Mouse (Mus musculus): ENCODE measurements around the gene Ttc30a2. TPM values are rescaled to one million over a fixed set of nuclear protein-coding genes. Genes with fewer than 3 reads are reported as not detected.
"Not testable (repeated sequence)": the region's sequence is repeated elsewhere in the genome, so short reads cannot be mapped to it uniquely, and the experiment has no call there.

The Ttc30a2 gene
- polyA plus RNA-seq, 1 experiment from 2014 or later = 0.61 TPM

GRCm38 (mm10) chr2:75953320-75953719 lies 24.6 kb downstream of the Ttc30a2 start:
- H3K27me3 ChIP-seq (ENCODE audit: control insufficient read depth, insufficient read depth, low read length) = no peaks in the 10 kb centered on the region; the same call in 1 of the 2 replicates
- ATAC-seq (replicated peaks; ENCODE audit: low FRiP score) (no peak), DNase-seq (ENCODE audit: low spot score) (no peak)
- H3K4me3 ChIP-seq (ENCODE audit: low read depth, low read length) = no peak overlapping the region
- no peak overlapping the region for H3K9ac ChIP-seq (ENCODE audit: low read length)
- whole genome bisulfite sequencing = 91% methylated on average over 5 of the region's 5 CpGs
- H3K4me1 ChIP-seq (replicated peaks; ENCODE audit: control insufficient read depth, insufficient read depth, low read length) = no peaks in the 10 kb centered on the region
- no peaks in the 10 kb centered on the region for H3K9me3 ChIP-seq (ENCODE audit: control insufficient read depth, low read length)
- H3K4me2 ChIP-seq (ENCODE audit: low read depth, low read length, severe bottlenecking) = no peak overlapping the region
- no peak overlapping the region for H3K27ac ChIP-seq (ENCODE audit: low read depth, low read length)
- no peaks in the 10 kb centered on the region for H3K36me3 ChIP-seq (ENCODE audit: control insufficient read depth, insufficient read depth, low read length)

- no peak overlapping the region for H3K27ac ChIP-seq (ENCODE audit: low read depth, low read length)
- no peaks in the 10 kb centered on the region for H3K36me3 ChIP-seq (ENCODE audit: control insufficient read depth, insufficient read depth, low read length)
- no peak overlapping the region for H3K4me3 ChIP-seq (ENCODE audit: low read depth, low read length)
- ATAC-seq (replicated peaks; ENCODE audit: low FRiP score) (no peak), DNase-seq (ENCODE audit: low spot score) (no peak)
- no peak overlapping the region for H3K4me2 ChIP-seq (ENCODE audit: low read depth, low read length, severe bottlenecking)
- no peaks in the 10 kb centered on the region; the same call in 1 of the 2 replicates for H3K27me3 ChIP-seq (ENCODE audit: control insufficient read depth, insufficient read depth, low read length)
- no peak overlapping the region for H3K9ac ChIP-seq (ENCODE audit: low read length)
- WGBS = 91% methylated on average over 8 of the region's 8 CpGs
- H3K9me3 ChIP-seq (ENCODE audit: control insufficient read depth, low read length) = no peaks in the 10 kb centered on the region
- no peaks in the 10 kb centered on the region for H3K4me1 ChIP-seq (replicated peaks; ENCODE audit: control insufficient read depth, insufficient read depth, low read length)
Observed at GRCm38 (mm10) chr2:75950685-75951084, 27.3 kb downstream of the Ttc30a2 start.

GRCm38 (mm10) chr2:75938117-75939063 lies 39.6 kb downstream of the Ttc30a2 start, which contains the start of gene Ttc30b:
Gene Ttc30b, minus strand, starts transcription at chr2:75938585.
- Histone ChIP-seq H3K4me1 (replicated peaks; ENCODE audit: control insufficient read depth, insufficient read depth, low read length) (no peaks in the 10 kb centered on the region), H3K36me3 (ENCODE audit: control insufficient read depth, insufficient read depth, low read length) (no peaks in the 10 kb centered on the region), H3K9me3 (ENCODE audit: control insufficient read depth, low read length) (no peaks in the 10 kb centered on the region), H3K27ac (ENCODE audit: low read depth, low read length) (peak within 1 kb of the TSS; percentile 46; the same call in 1 of the 2 replicates), H3K9ac (ENCODE audit: low read length) (peak within 1 kb of the TSS; percentile 70), H3K27me3 (ENCODE audit: control insufficient read depth, insufficient read depth, low read length) (no peaks in the 10 kb centered on the region), H3K4me2 (ENCODE audit: low read depth, low read length, severe bottlenecking) (peak within 1 kb of the TSS; percentile 63), H3K4me3 (ENCODE audit: low read depth, low read length) (peak within 1 kb of the TSS; percentile 53)
- DNase-seq (ENCODE audit: low spot score) (peak; percentile 80), ATAC-seq (replicated peaks; ENCODE audit: low FRiP score) (peak; percentile 92)
- WGBS = 5% methylated on average over 36 of the region's 42 CpGs

DNA sequence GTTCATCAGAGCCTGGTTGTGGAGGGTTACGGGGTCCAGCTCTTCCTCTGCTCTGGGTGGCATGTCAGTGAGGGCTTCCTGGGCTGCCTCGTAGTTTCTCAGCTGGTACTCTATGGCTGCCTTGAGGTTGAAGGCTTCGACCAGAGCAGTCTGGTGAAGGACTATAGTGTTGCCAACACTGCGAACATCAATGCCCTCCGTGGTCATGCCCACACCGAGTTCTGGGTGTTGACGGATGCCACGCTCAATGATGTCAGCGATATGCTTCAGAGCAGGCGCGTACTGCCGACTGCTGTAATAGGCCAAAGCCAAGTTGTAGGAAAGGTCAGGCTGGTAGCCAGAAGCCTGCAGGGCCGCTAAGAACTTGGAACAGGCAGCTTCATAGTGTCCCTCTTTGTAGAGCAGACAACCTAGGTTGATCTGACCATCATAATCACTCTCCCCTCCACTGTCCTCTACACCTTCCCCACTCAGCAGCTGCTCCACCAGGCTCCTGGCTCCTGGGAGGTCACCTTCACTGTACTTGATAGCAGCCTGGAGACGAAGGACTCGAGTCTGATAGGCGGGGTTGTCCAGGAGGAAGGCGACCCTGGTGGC lies 40.4 kb downstream of the Ttc30a2 start:
- not testable (repeated sequence) for H3K27ac ChIP-seq (ENCODE audit: low read depth, low read length); H3K36me3 ChIP-seq (ENCODE audit: control insufficient read depth, insufficient read depth, low read length); H3K9ac ChIP-seq (ENCODE audit: low read length); DNase-seq (ENCODE audit: low spot score); H3K27me3 ChIP-seq (ENCODE audit: control insufficient read depth, insufficient read depth, low read length); H3K4me1 ChIP-seq (replicated peaks; ENCODE audit: control insufficient read depth, insufficient read depth, low read length); H3K9me3 ChIP-seq (ENCODE audit: control insufficient read depth, low read length)
- Histone ChIP-seq H3K4me2 (ENCODE audit: low read depth, low read length, severe bottlenecking) (peak overlapping the region; percentile 63), H3K4me3 (ENCODE audit: low read depth, low read length) (peak overlapping the region; percentile 53)
- ATAC-seq (replicated peaks; ENCODE audit: low FRiP score) = peak; percentile 30
- 68% methylated on average over 16 of the region's 17 CpGs for WGBS

GRCm38 (mm10) chr2:75936685-75937084 lies 41.3 kb downstream of the Ttc30a2 start:
- not testable (repeated sequence) for H3K4me3 ChIP-seq (ENCODE audit: low read depth, low read length); H3K9ac ChIP-seq (ENCODE audit: low read length); H3K27me3 ChIP-seq (ENCODE audit: control insufficient read depth, insufficient read depth, low read length); H3K4me2 ChIP-seq (ENCODE audit: low read depth, low read length, severe bottlenecking); H3K9me3 ChIP-seq (ENCODE audit: control insufficient read depth, low read length); H3K36me3 ChIP-seq (ENCODE audit: control insufficient read depth, insufficient read depth, low read length); ATAC-seq (replicated peaks; ENCODE audit: low FRiP score); DNase-seq (ENCODE audit: low spot score); H3K27ac ChIP-seq (ENCODE audit: low read depth, low read length); H3K4me1 ChIP-seq (replicated peaks; ENCODE audit: control insufficient read depth, insufficient read depth, low read length)
- WGBS = 92% methylated on average over 2 of the region's 2 CpGs

DNA sequence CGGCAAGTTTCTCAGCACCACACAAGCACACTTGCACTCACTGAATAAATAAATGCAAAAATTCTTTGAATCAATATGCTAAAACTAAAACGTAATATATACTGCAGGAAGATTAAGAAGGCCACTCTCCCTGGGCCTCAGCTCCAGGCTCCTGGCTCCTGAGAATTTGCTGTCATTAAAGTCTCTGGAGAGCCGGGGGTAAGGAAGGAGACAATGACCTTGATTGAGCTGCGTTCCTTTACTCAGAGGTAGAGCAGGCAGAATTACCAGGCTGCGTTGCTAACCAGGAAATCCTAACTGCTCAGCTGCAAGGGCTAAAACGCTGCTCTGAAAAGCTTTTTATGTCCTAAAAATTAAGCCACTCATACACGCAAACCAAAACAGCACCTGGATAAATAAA lies 44.4 kb downstream of the Ttc30a2 start:
- H3K9me3 ChIP-seq (ENCODE audit: control insufficient read depth, low read length) = no peaks in the 10 kb centered on the region
- H3K9ac ChIP-seq (ENCODE audit: low read length) = no peak overlapping the region
- no peak for DNase-seq (ENCODE audit: low spot score)
- no peak for ATAC-seq (replicated peaks; ENCODE audit: low FRiP score)
- no peaks in the 10 kb centered on the region for H3K27me3 ChIP-seq (ENCODE audit: control insufficient read depth, insufficient read depth, low read length)
- no peak overlapping the region for H3K27ac ChIP-seq (ENCODE audit: low read depth, low read length)
- no peak overlapping the region for H3K4me2 ChIP-seq (ENCODE audit: low read depth, low read length, severe bottlenecking)
- no peaks in the 10 kb centered on the region for H3K36me3 ChIP-seq (ENCODE audit: control insufficient read depth, insufficient read depth, low read length)
- WGBS = 57% methylated on average over 7 of the region's 7 CpGs
- no peak overlapping the region for H3K4me3 ChIP-seq (ENCODE audit: low read depth, low read length)
- no peaks in the 10 kb centered on the region for H3K4me1 ChIP-seq (replicated peaks; ENCODE audit: control insufficient read depth, insufficient read depth, low read length)

GRCm38 (mm10) chr2:75930941-75931340 lies 47.0 kb downstream of the Ttc30a2 start:
- Histone ChIP-seq H3K27ac (ENCODE audit: low read depth, low read length) (no peak overlapping the region), H3K9ac (ENCODE audit: low read length) (no peak overlapping the region), H3K27me3 (ENCODE audit: control insufficient read depth, insufficient read depth, low read length) (no peaks in the 10 kb centered on the region), H3K4me2 (ENCODE audit: low read depth, low read length, severe bottlenecking) (no peak overlapping the region), H3K36me3 (ENCODE audit: control insufficient read depth, insufficient read depth, low read length) (no peaks in the 10 kb centered on the region; the same call in 1 of the 2 replicates), H3K4me3 (ENCODE audit: low read depth, low read length) (no peak overlapping the region), H3K9me3 (ENCODE audit: control insufficient read depth, low read length) (no peaks in the 10 kb centered on the region), H3K4me1 (replicated peaks; ENCODE audit: control insufficient read depth, insufficient read depth, low read length) (no peaks in the 10 kb centered on the region)
- ATAC-seq (replicated peaks; ENCODE audit: low FRiP score) (no peak), DNase-seq (ENCODE audit: low spot score) (no peak)
- WGBS = 93% methylated on average over 2 of the region's 2 CpGs

GRCm38 (mm10) chr2:75929786-75930444 lies 48.1 kb downstream of the Ttc30a2 start:
- DNase-seq (ENCODE audit: low spot score) (no peak), ATAC-seq (replicated peaks; ENCODE audit: low FRiP score) (no peak)

More at GRCm38 (mm10) chr2:75929786-75930444, 48.1 kb downstream of the Ttc30a2 start:
- H3K27ac ChIP-seq (ENCODE audit: low read depth, low read length) = no peak overlapping the region
- no peaks in the 10 kb centered on the region for H3K27me3 ChIP-seq (ENCODE audit: control insufficient read depth, insufficient read depth, low read length)
- H3K9ac ChIP-seq (ENCODE audit: low read length) = no peak overlapping the region
- H3K9me3 ChIP-seq (ENCODE audit: control insufficient read depth, low read length) = no peaks in the 10 kb centered on the region
- no peaks in the 10 kb centered on the region for H3K4me1 ChIP-seq (replicated peaks; ENCODE audit: control insufficient read depth, insufficient read depth, low read length)
- no peak overlapping the region for H3K4me3 ChIP-seq (ENCODE audit: low read depth, low read length)
- H3K4me2 ChIP-seq (ENCODE audit: low read depth, low read length, severe bottlenecking) = no peak overlapping the region
- H3K36me3 ChIP-seq (ENCODE audit: control insufficient read depth, insufficient read depth, low read length) = no peaks in the 10 kb centered on the region; the same call in 1 of the 2 replicates
- WGBS = 93% methylated on average over 6 of the region's 6 CpGs

All from forebrain, embryonic 11.5 days (tissue).